Mouse (Mus musculus): ENCODE data around the gene Prcp. TPM values are rescaled to one million over a fixed set of nuclear protein-coding genes. Genes with fewer than 3 reads are reported as not detected.

The Prcp gene
- polyA plus RNA-seq, 1 experiment from 2014 or later, result 25.3 TPM

Other genes starting within 250 kb of the Prcp start
- 5.7 and 6.1 TPM in 2 replicates for gene Ankrd42, start 237.3 kb upstream of the Prcp start, polyA plus RNA-seq (2015; fragmentation: Nextera tagmentation; extraction: Ambion mirVana)
- gene Pcf11, start 204.5 kb upstream of the Prcp start, polyA plus RNA-seq (2015; fragmentation: Nextera tagmentation; extraction: Ambion mirVana), result 18.8 and 23.0 TPM in 2 replicates
- gene Rab30, start 132.9 kb upstream of the Prcp start, polyA plus RNA-seq (2015; fragmentation: Nextera tagmentation; extraction: Ambion mirVana), result 21.3 and 22.4 TPM in 2 replicates
- 9.6 and 10.4 TPM in 2 replicates for gene Ddias, start 223 bp upstream of the Prcp start, polyA plus RNA-seq (2015; fragmentation: Nextera tagmentation; extraction: Ambion mirVana)
- 9.3 and 10.8 TPM in 2 replicates for gene Fam181b, start 205.4 kb downstream of the Prcp start, polyA plus RNA-seq (2015; fragmentation: Nextera tagmentation; extraction: Ambion mirVana)